Mouse (Mus musculus) hindbrain, embryonic 11.5 days (tissue): ENCODE measurements around the gene Hecw2. TPM values are rescaled to one million over a fixed set of nuclear protein-coding genes. Genes with fewer than 3 reads are reported as not detected.

Source experiments
- ATAC-seq: fragments of 200-750 bp; cut with Nextera tagmentation; 2 replicates; pipeline ENCODE4 v1.8.0; 2017; ENCODE audit warnings: mild to moderate bottlenecking, moderate TSS enrichment, moderate library complexity; ENCODE audit not compliant: low FRiP score
- DNase-seq: peaks from one replicate; pipeline ENCODE4 v3.0.0-alpha.2; 2015; ENCODE audit warnings: low spot score
- H3K27ac ChIP-seq: fragments of 300-500 bp; sonication (generic); 2 replicates; pipeline ENCODE4 v1.5.1; 2014; ENCODE audit warnings: mild to moderate bottlenecking, low read depth, low read length
- H3K27me3 ChIP-seq: fragments of 300-500 bp; sonication (generic); 2 replicates; pipeline ENCODE4 v1.6.1; 2014; ENCODE audit warnings: mild to moderate bottlenecking, low read length, moderate library complexity, mixed read lengths; ENCODE audit not compliant: control insufficient read depth, insufficient read depth
- H3K36me3 ChIP-seq: fragments of 300-500 bp; sonication (generic); 2 replicates; pipeline ENCODE4 v1.6.1; 2014; ENCODE audit warnings: mild to moderate bottlenecking, low read length, moderate library complexity, mixed read lengths; ENCODE audit not compliant: control insufficient read depth, insufficient read depth
- H3K4me1 ChIP-seq: fragments of 300-500 bp; sonication (generic); replicated peaks from 2 replicates; pipeline ENCODE4 v1.6.1; 2014; ENCODE audit warnings: low read length, mixed read lengths; ENCODE audit not compliant: control insufficient read depth, insufficient read depth
- H3K4me2 ChIP-seq: fragments of 300-500 bp; sonication (generic); replicated peaks from 2 replicates; pipeline ENCODE4 v1.6.1; 2014; ENCODE audit warnings: mild to moderate bottlenecking, low read depth, low read length
- H3K4me3 ChIP-seq: fragments of 300-500 bp; sonication (generic); 2 replicates; pipeline ENCODE4 v1.5.1; 2014; ENCODE audit warnings: low read depth, low read length
- H3K9ac ChIP-seq: fragments of 300-500 bp; sonication (generic); 2 replicates; pipeline ENCODE4 v1.6.1; 2014; ENCODE audit warnings: low read depth, low read length
- H3K9me3 ChIP-seq: fragments of 300-500 bp; sonication (generic); 2 replicates; pipeline ENCODE4 v1.6.1; 2016; ENCODE audit warnings: low read length; ENCODE audit not compliant: control insufficient read depth
- WGBS: fragments of 180-500 bp; shearing (Covaris S2); extraction: QIAGEN DNeasy Blood & Tissue Kit; methylation state at CpG from one replicate; pipeline ENCODE4 v1.1.7; 2014; 5-methylcytosine and 5-hydroxymethylcytosine counted together
- polyA plus RNA-seq: library from polyadenylated mRNA; unstranded; fragments of >200 nt; fragmentation: Nextera tagmentation; extraction: Ambion mirVana; gene quantifications from 2 replicates; pipeline ENCODE4 v1.2.1, GENCODE M21; 2014

Hecw2 gene
- polyA plus RNA-seq, 1 experiment from 2014 or later: 6.1 TPM

DNA sequence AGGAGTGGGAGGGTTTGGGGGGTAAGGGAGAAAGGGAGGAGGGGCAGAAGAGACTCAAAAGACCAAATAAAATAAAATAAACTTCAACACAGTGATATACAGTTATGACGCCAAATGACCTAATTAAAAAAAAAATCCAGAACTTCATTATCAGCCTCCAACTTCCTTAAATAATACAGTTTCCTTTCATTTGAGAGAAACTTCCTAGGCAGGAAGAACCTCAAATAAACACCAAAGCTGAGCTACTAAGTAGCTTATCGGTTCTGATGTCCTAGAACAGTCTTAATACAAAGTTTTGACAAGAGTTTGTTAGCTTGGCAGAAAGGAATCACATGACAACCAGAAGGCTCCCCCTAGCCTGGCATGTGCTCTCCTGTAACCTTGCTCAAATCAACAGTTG is 177.3 kb downstream of the Hecw2 start:
- no peak overlapping the region for H3K4me3 ChIP-seq
- ATAC-seq: no peak
- no peak overlapping the region for H3K27ac ChIP-seq
- H3K9me3 ChIP-seq: no peaks in the 10 kb centered on the region
- H3K9ac ChIP-seq: no peak overlapping the region
- no peaks in the 10 kb centered on the region for H3K36me3 ChIP-seq
- no peaks in the 10 kb centered on the region for H3K4me1 ChIP-seq
- no peak for DNase-seq
- no peak overlapping the region for H3K4me2 ChIP-seq
- H3K27me3 ChIP-seq: no peaks in the 10 kb centered on the region
- 85% methylated on average over 2 of the region's 2 CpGs for WGBS

DNA sequence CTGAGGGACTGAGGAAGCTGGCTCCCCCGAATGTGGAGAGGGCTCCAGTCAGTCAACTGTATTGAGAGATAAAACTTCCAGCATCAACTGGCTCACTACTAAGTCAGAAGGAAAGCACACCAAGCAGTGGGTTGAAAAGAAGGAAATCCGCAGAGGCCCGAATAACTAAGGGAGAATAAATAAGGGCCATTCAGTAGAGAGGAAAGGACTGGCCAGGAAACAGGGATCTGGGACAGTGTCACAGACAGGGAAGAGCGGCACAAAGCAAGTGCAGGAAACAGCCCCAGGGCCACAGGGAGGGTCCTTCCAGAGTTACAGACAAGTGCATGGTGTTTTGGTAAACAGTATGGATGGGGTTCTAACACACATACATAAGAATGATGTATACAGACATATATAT is 179.2 kb downstream of the Hecw2 start:
- Histone ChIP-seq H3K9me3 (no peaks in the 10 kb centered on the region), H3K9ac (no peak overlapping the region), H3K4me1 (no peaks in the 10 kb centered on the region), H3K27ac (no peak overlapping the region), H3K36me3 (no peaks in the 10 kb centered on the region), H3K27me3 (no peaks in the 10 kb centered on the region), H3K4me2 (no peak overlapping the region), H3K4me3 (no peak overlapping the region)
- 74% methylated on average over 4 of the region's 4 CpGs for WGBS
- ATAC-seq (no peak), DNase-seq (no peak)

DNA sequence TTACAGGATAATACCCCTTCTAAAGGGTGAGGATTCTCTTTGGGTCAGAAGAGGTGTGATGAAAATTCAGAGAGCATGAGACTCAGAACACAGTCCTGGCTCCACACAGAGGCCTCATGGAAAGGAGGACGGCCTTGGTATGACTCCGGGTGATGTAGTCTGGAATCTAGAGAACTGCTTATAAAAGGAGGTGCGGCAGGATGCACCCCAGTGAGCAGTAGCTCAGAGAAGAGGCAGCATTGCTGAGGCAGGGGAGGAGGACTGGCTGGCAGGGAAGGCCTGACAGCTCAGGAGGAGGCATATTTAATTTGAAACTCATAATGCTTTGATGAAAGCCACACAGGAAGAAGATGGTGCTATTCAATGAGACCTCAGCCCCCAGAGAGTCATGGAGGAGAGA is 182.6 kb downstream of the Hecw2 start:
- H3K9me3 ChIP-seq: no peaks in the 10 kb centered on the region
- H3K4me2 ChIP-seq: no peak overlapping the region
- H3K36me3 ChIP-seq: no peaks in the 10 kb centered on the region
- ATAC-seq: no peak
- no peak overlapping the region for H3K4me3 ChIP-seq
- H3K4me1 ChIP-seq: no peaks in the 10 kb centered on the region
- H3K27ac ChIP-seq: no peak overlapping the region
- H3K27me3 ChIP-seq: no peaks in the 10 kb centered on the region
- H3K9ac ChIP-seq: no peak overlapping the region
- 67% methylated on average over 3 of the region's 3 CpGs for WGBS
- no peak for DNase-seq

DNA sequence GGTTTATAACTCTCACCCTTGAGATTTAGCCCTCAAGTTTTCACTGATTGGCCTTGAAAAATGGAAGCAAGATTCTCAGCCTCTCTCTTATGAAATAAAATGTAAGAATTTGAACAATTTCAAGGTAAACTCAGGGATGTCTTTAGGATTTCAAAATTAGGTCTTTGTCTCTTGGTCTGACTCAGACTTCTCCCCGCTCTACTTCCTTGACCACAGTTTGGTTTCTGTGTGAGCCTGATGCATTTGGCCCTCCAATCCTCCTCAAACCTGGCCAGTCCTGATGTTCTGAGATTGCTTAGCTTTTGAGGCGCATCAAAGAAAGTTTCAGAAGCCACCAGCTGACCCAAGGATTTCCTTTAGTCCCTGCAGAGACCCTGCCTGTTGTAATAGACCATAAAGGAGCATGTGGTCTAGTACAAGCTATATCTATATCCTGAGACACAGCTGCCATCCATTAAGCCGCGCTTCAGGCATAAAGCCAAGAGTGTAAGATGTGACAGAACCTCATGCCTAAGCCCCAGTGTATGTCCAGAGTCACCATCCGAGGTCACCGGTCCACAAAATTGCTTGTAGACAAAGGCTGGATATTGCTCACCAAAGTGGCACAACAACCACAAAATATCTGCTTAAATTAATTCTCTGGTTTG is 185.4 kb downstream of the Hecw2 start:
- no peaks in the 10 kb centered on the region for H3K9me3 ChIP-seq
- no peak overlapping the region for H3K27ac ChIP-seq
- H3K36me3 ChIP-seq: no peaks in the 10 kb centered on the region
- H3K4me3 ChIP-seq: no peak overlapping the region
- H3K4me2 ChIP-seq: no peak overlapping the region
- H3K27me3 ChIP-seq: no peaks in the 10 kb centered on the region
- 89% methylated on average over 6 of the region's 6 CpGs for WGBS
- no peak overlapping the region for H3K9ac ChIP-seq
- no peaks in the 10 kb centered on the region for H3K4me1 ChIP-seq
- DNase-seq: no peak
- ATAC-seq: no peak

DNA sequence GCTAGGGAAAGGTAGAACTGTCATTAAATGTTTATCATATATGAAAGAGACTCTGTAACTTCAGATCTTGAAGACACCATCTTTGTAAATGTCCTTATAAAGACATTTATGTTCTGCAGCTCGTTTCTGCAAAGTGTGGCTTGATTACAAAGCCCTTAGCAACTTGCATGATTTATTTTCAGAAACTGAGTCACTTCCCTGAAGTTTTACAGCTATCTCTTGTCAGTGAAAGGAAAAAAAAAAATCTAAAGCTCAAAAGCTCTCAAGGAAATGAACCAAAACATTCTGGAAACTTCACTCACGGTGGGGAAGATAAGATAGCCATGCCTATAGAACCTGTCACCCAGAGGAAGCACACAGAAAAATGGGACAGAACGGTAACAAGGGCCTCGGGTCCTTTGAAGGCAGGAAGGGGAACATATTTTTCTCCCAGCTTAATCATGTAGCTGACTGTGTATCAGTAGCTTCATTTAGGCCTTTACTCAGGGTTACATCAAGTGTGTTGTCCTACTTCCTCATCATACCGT is 189.0 kb downstream of the Hecw2 start:
- ATAC-seq (no peak), DNase-seq (no peak)
- no peaks in the 10 kb centered on the region for H3K9me3 ChIP-seq
- no peak overlapping the region for H3K9ac ChIP-seq
- no peak overlapping the region for H3K4me2 ChIP-seq
- no peaks in the 10 kb centered on the region for H3K27me3 ChIP-seq
- 76% methylated on average over 5 of the region's 5 CpGs for WGBS
- no peak overlapping the region for H3K4me3 ChIP-seq
- H3K27ac ChIP-seq: no peak overlapping the region
- no peaks in the 10 kb centered on the region for H3K36me3 ChIP-seq
- no peaks in the 10 kb centered on the region for H3K4me1 ChIP-seq

DNA sequence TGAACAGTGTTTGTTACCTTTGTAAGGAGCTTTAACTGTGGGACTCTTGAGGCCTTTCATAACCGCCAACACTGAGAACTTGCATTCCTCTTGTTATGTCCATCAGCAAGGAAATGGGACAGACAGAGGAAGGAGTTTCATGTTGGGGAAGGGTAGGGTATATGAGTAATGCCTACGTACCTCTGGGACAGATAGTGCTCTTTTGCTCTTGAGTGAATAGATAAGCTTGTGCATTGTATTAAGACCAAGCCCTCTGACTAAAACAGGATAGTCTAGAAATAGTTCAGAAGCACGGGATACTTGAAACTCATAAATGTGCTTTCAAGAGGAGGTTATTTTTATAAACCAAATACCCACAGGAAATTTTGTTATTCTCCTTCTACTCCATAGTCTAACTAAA is 191.7 kb downstream of the Hecw2 start:
- no peak for ATAC-seq
- DNase-seq: no peak

DNA sequence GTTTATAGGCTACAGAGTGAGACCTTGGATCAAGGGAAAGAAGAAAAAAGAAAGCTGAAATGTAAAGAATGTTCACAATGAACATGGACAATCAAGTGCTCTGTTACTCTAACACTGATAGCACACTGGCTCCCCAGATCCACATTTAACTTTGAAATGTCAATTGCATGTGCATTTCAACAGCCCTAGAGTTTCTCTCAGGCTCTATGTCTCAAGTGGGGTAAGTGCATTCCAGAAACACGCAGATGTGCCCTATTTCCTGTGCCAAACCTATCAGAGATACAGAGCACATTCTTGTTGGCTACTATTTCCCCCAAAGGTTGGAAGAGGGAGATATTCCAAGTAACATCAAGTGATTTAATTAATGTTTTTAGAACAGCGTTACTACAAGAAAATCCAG is 192.9 kb downstream of the Hecw2 start:
- Histone ChIP-seq H3K9ac (no peak overlapping the region), H3K9me3 (no peaks in the 10 kb centered on the region), H3K4me2 (no peak overlapping the region), H3K27ac (no peak overlapping the region), H3K36me3 (no peaks in the 10 kb centered on the region), H3K4me1 (no peaks in the 10 kb centered on the region), H3K27me3 (no peaks in the 10 kb centered on the region), H3K4me3 (no peak overlapping the region)
- WGBS: 97% methylated on average over 2 of the region's 2 CpGs
- ATAC-seq (no peak), DNase-seq (no peak)

More for the DNA sequence above, 191.7 kb downstream of the Hecw2 start:
- H3K4me1 ChIP-seq: no peaks in the 10 kb centered on the region
- no peak overlapping the region for H3K4me3 ChIP-seq
- H3K4me2 ChIP-seq: no peak overlapping the region
- H3K9me3 ChIP-seq: no peaks in the 10 kb centered on the region
- no peak overlapping the region for H3K27ac ChIP-seq
- no peaks in the 10 kb centered on the region for H3K36me3 ChIP-seq
- 84% methylated on average over 3 of the region's 3 CpGs for WGBS
- no peak overlapping the region for H3K9ac ChIP-seq
- no peaks in the 10 kb centered on the region for H3K27me3 ChIP-seq

DNA sequence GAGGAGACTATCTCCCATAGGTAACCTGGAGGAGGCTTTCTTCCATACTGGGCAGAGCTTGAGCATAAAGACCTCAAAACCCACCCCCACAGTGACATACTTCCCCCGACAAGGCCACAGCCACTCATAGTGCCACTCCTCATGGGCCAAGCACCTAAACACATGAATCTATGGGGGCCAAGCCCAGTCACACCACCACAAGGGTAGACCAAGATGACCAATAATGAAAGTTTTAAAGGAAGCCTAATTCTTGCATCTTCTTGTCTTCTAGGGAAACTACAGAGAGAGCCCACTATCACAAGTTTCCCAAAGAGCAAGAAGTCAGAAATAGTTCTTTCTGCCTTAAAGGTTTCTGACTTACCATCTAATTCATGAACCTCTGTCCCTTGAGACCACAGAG is 197.7 kb downstream of the Hecw2 start:
- H3K4me2 ChIP-seq: no peak overlapping the region
- H3K27ac ChIP-seq: no peak overlapping the region
- no peak for ATAC-seq
- H3K9ac ChIP-seq: no peak overlapping the region
- DNase-seq: no peak
- H3K27me3 ChIP-seq: no peaks in the 10 kb centered on the region
- no peak overlapping the region for H3K4me3 ChIP-seq
- WGBS: 90% methylated on average over 1 of the region's 1 CpGs
- no peaks in the 10 kb centered on the region for H3K4me1 ChIP-seq
- no peaks in the 10 kb centered on the region for H3K9me3 ChIP-seq
- no peaks in the 10 kb centered on the region for H3K36me3 ChIP-seq

DNA sequence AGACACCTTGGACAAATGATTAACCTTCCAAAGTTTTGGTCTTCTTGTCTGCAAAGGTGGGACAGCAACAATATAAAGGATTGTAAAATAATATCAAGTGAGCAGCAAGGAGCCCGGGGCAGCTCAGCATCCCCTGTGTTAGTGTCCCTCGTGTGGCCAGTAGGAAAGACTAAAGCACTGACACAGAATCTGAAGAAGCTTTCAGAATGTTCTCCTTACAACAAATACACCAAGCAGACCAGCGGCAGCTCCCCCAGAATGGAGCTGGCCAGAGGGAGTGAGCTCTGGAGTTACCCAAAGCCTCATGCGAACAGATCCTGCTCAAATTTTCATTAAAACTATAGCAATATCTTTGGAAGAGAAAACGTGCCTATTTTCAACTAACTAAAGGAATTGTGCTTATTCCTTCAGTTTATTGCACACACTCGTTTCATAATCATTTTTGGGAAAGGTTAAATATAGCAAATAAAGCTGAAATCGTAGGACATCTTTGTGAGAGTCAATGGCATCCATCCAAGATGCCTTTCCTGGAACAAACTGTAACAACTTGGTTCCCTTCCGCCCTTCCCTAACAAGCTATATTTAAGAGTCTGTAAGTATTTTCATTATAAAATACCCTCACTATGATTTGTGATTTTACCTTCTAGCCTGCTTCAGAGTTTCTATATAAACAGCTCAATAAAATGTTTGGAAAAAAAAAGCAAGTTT is 208.6 kb downstream of the Hecw2 start:
- H3K27me3 ChIP-seq: no peaks in the 10 kb centered on the region

More for the DNA sequence above, 208.6 kb downstream of the Hecw2 start:
- Histone ChIP-seq H3K4me1 (no peaks in the 10 kb centered on the region), H3K9ac (no peak overlapping the region), H3K4me3 (no peak overlapping the region), H3K4me2 (no peak overlapping the region), H3K27ac (no peak overlapping the region), H3K36me3 (no peaks in the 10 kb centered on the region), H3K9me3 (no peaks in the 10 kb centered on the region)
- no peak for ATAC-seq
- 82% methylated on average over 8 of the region's 8 CpGs for WGBS
- no peak for DNase-seq
